Mouse (Mus musculus): ENCODE results near the gene Cyp11a1. TPM values are rescaled to one million over a fixed set of nuclear protein-coding genes. Genes with fewer than 3 reads are reported as not detected.

Gene Cyp11a1
- polyA plus RNA-seq (2015; fragmentation: Nextera tagmentation; extraction: Ambion mirVana): 0.68 and 0.81 TPM in 2 replicates

DNA sequence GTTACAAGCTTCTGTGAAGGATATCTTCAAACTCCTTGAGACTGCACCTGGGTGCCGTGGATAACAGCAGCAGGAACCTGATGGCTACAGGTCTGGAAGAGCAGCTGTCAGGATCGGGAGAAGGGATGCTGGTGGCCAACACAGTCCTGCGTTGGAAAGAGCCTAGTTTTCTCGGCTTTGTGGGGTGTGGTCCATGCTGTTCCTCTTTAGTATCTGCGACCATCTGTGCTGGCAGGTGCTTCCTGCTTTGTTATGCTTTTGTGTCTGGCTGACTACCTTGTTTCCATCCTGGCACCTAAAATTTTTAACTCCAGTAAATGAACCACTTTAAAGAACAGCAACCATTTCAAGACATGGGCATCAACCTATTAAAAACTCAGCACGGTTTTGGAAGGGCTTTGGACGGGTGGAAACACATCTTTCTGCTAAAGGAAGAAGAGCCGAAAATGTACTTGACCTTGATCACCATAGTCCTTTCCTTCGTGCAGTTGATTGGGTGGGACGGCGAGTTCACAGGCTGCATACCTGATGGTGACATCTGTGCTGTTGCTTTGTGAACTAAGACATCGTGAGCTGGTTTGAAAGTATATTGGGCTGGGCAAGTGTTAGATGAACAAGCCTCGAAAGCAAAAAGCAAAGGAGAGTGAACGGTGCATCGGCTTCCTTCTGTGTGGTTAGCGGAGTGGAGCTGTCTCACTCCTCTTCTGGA lies at the start of gene Cyp11a1:
TSS of gene Cyp11a1 (plus strand) at position 659 of the 709 bp plus-strand sequence.
- no peak for ATAC-seq (ENCODE audit: low FRiP score, low read depth)
- no peak within 1 kb of the TSS for H3K27ac ChIP-seq
- 84% methylated on average over 16 of the region's 16 CpGs for WGBS
- no peak within 1 kb of the TSS for H3K4me3 ChIP-seq
- peaks cover 11% of the 10 kb centered on the region for H3K27me3 ChIP-seq
- H3K4me1 ChIP-seq: peaks cover 11% of the 10 kb centered on the region
- no peaks in the 10 kb centered on the region for H3K9me3 ChIP-seq
- H3K4me2 ChIP-seq (replicated peaks): no peak within 1 kb of the TSS
- no peaks in the 10 kb centered on the region for H3K36me3 ChIP-seq
- H3K9ac ChIP-seq: no peak within 1 kb of the TSS

DNA sequence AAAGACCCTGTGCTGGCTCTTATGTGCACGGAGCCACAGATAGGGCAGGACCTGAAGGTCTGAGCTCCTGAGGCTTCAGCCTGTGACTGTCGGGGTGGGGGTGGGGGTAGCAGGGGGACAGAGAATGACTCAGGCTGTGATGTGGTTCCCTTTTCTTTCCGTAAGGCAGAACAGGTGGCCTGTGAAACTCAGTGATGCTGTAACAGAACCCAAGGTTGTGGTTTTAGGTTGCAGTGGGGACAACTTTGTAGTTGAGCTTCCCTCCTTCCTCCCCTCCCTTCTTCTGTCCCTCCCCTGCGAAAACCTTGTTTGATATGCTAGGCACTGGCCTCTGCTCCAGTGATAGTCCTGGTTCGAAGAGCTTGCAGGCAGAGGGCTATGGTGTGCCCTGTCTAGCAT lies 49.4 kb upstream of the Cyp11a1 start:
- Histone ChIP-seq H3K36me3 (no peaks in the 10 kb centered on the region; the same call in 1 of the 2 replicates), H3K4me1 (peaks cover 3% of the 10 kb centered on the region), H3K9me3 (no peaks in the 10 kb centered on the region), H3K9ac (no peak overlapping the region), H3K27me3 (no peaks in the 10 kb centered on the region), H3K4me3 (no peak overlapping the region), H3K4me2 (replicated peaks) (no peak overlapping the region), H3K27ac (no peak overlapping the region)
- 63% methylated on average over 5 of the region's 5 CpGs for WGBS
- no peak for ATAC-seq (ENCODE audit: low FRiP score, low read depth)

DNA sequence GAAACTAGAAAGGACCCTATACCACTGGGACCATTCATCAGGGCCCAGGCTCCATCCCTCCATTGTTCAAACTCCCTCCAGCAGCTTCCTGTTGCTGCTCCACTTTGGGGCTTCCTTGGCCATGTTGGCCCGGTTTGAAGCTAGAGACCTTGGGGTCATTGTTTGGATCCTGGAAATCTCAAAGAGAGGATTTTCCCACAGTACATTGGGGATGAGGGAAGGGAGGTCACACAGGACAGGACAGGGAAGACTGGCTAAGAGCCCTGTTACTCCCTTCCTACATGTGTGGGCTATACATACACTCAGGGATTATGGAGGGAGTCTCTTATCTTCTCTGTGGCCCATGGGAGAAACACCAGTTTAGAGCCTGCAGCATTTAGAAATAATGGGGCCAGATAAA lies 47.6 kb upstream of the Cyp11a1 start:
- 76% methylated on average over 1 of the region's 1 CpGs for WGBS
- Histone ChIP-seq H3K4me1 (no peaks in the 10 kb centered on the region), H3K27ac (no peak overlapping the region), H3K4me2 (replicated peaks) (no peak overlapping the region), H3K36me3 (no peaks in the 10 kb centered on the region; the same call in 1 of the 2 replicates), H3K4me3 (no peak overlapping the region), H3K9me3 (no peaks in the 10 kb centered on the region), H3K9ac (no peak overlapping the region), H3K27me3 (no peaks in the 10 kb centered on the region)
- ATAC-seq (ENCODE audit: low FRiP score, low read depth): no peak

DNA sequence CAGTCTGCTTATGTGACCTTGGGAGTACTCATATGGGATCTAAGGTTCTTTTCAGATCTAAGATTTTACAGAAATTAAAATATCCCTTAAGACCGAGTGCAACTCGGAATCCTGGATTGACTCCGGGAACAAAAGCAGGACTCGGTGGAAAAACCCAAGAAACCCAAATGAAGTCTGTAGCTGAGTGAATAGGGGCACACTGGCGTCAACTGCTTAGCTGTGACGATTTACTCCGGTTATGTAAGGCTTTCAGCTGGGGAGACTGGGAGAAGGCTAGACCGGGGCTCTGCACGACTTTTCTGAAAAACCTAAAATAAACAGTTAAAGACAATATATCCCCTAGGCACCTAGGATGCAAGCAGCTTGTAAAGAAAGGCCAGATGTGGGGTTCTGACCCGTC lies 46.8 kb upstream of the Cyp11a1 start:
- ATAC-seq (ENCODE audit: low FRiP score, low read depth): no peak
- H3K4me1 ChIP-seq: no peaks in the 10 kb centered on the region
- H3K27ac ChIP-seq: no peak overlapping the region
- no peaks in the 10 kb centered on the region for H3K27me3 ChIP-seq
- no peaks in the 10 kb centered on the region; the same call in 1 of the 2 replicates for H3K36me3 ChIP-seq
- H3K4me2 ChIP-seq (replicated peaks): no peak overlapping the region
- H3K9me3 ChIP-seq: no peaks in the 10 kb centered on the region
- no peak overlapping the region for H3K9ac ChIP-seq
- WGBS: 55% methylated on average over 10 of the region's 10 CpGs
- no peak overlapping the region for H3K4me3 ChIP-seq

DNA sequence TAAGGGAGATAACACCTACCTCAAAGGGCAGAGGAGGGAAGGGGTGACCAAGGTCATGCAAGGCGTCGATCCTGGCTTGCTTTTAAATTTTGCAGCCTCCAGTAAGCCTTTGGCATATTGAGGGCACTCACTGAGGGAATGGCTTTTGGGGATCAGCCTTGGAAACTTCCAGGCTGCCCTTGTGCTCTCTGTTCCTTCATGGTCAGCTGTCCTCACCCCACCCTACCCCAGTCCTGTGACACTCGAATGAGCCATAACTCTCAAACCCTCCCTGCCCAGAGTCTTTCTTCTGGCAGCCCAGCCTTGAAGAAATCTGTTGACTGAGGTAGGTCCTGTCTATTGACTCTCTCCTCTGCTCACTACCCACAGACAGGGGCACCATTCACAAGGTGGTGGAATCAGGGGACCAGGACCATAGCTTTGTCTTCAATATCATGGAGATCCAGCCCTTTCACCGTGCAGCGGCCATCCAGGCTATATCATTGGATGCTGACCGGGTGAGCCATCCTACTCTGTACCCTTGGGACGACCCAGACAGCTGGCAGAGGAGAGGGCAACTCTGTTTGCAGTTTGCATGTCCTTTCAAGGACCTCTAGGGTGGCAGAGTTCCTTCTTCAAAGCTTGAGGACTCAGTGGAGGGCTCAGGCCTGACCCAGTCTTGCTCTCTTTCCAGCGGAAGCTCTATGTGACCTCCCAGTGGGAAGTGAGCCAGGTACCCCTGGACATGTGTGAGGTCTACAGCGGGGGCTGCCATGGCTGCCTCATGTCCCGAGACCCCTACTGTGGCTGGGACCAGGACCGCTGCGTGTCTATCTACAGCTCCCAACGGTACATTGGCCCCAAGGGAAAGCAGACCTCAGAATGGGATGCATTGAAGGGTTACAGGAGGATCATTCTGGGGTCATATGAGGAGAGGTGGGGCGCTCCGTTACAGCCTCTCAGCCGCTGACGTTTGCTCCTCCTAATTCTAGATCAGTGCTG lies 46.0 kb upstream of the Cyp11a1 start:
- Histone ChIP-seq H3K4me2 (replicated peaks) (no peak overlapping the region), H3K9me3 (no peaks in the 10 kb centered on the region), H3K4me1 (peaks cover 5% of the 10 kb centered on the region; the same call in 1 of the 2 replicates), H3K27ac (no peak overlapping the region), H3K36me3 (no peaks in the 10 kb centered on the region; the same call in 1 of the 2 replicates), H3K4me3 (no peak overlapping the region), H3K9ac (no peak overlapping the region), H3K27me3 (no peaks in the 10 kb centered on the region)
- 75% methylated on average over 17 of the region's 17 CpGs for WGBS
- ATAC-seq (ENCODE audit: low FRiP score, low read depth): no peak

DNA sequence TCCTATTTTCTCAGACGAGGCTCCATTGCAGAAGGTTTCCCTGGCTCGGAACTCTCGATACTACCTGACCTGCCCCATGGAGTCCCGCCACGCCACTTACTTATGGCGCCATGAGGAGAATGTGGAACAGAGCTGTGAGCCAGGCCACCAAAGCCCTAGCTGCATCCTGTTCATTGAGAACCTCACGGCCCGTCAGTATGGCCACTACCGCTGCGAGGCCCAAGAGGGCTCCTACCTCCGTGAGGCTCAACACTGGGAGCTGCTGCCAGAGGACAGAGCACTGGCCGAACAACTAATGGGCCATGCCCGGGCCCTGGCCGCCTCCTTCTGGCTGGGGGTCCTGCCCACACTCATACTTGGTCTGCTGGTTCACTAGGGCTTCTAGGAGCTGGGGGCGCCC lies 45.0 kb upstream of the Cyp11a1 start:
- no peak for ATAC-seq (ENCODE audit: low FRiP score, low read depth)

DNA sequence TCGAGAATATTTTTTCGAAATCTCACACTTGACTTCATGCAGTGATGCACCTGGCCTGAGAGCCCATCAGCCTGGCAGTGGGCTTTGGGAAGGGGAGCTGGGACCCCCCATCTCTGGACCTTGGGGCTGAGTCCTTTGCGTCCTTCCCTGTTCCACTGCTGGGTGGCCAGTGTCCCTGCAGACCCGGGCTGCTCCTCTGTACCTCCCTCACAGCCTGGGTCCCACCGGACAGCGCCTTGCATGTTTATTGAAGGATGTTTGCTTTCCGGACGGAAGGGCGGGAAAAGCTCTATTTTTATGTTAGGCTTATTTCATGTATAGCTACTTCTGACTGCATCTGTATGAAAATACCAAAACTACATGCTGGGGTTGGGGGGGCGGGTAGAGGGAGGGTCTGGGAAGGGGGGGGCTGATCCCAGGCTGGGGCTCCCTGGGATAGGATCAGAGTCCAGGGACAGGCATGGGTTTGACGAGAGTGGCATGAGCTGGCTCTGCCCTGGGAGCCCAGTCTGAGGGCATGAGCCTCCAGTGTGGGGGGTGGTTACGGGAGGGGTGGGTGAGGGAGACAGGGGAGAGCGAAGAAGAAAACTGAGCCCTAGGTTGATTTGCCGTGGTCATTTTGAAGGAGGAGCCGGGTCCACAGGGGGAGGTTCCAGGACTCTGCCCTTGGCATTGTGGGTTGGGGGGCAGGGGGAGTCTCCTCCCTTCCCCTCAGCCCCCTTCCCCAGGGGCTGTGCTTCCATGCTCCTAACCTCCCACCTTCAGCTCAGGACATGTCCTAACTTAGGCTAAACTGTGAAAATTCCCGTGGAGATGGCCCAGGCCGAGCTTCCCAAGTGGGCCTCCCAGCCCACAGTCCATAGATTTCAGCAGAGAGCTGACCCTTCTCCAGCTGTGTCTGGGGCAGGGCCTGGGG lies 44.1 kb upstream of the Cyp11a1 start:
- H3K4me2 ChIP-seq (replicated peaks): no peak overlapping the region
- H3K27me3 ChIP-seq: no peaks in the 10 kb centered on the region
- ATAC-seq (ENCODE audit: low FRiP score, low read depth): no peak
- no peak overlapping the region for H3K9ac ChIP-seq
- WGBS: 71% methylated on average over 17 of the region's 17 CpGs
- no peaks in the 10 kb centered on the region for H3K9me3 ChIP-seq
- H3K36me3 ChIP-seq: no peaks in the 10 kb centered on the region; the same call in 1 of the 2 replicates
- H3K4me1 ChIP-seq: peaks cover 10% of the 10 kb centered on the region; the same call in 1 of the 2 replicates
- H3K27ac ChIP-seq: no peak overlapping the region; the same call in 1 of the 2 replicates
- no peak overlapping the region for H3K4me3 ChIP-seq

More for the DNA sequence above, 45.0 kb upstream of the Cyp11a1 start:
- H3K4me2 ChIP-seq (replicated peaks): no peak overlapping the region
- H3K9me3 ChIP-seq: no peaks in the 10 kb centered on the region
- no peaks in the 10 kb centered on the region for H3K27me3 ChIP-seq
- H3K27ac ChIP-seq: no peak overlapping the region
- H3K4me3 ChIP-seq: no peak overlapping the region
- H3K36me3 ChIP-seq: no peaks in the 10 kb centered on the region; the same call in 1 of the 2 replicates
- 87% methylated on average over 15 of the region's 15 CpGs for WGBS
- no peak overlapping the region for H3K9ac ChIP-seq
- peaks cover 10% of the 10 kb centered on the region; the same call in 1 of the 2 replicates for H3K4me1 ChIP-seq

DNA sequence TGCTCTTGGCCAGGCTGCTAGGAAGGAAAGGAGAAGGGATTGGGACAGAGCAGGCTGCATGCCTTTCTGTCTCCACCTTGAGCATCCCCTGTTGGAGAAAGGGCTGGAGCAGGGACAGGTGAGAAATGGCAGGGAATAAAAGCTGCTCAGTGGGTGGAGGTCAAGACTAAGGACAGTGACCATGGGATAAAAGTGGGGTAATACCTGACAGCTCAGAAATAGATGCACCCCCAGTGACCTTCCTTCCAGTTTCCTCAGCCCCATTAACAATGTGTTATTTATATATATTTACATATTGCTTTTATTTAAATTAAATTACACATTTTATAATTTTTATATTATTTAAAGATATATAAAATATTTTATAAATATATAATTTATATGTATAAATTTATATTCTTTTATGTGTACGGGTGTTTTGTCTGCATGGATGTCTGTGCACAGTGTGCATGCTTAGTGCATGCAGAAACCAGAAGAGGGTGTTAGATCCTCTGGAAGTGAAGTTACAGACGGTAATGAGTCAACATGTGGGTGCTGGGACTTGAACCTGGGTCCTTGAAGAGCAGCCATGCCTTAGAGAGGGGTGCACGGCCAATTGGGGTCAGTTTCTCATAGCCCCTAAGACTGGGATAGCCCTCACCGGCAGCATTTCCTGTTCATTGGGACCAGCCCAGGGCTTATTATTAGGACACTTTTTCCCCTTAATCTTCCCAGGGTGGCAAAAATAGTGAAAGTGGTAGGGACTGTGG lies 42.8 kb upstream of the Cyp11a1 start:
- ATAC-seq (ENCODE audit: low FRiP score, low read depth): no peak
- no peak overlapping the region for H3K9ac ChIP-seq
- no peaks in the 10 kb centered on the region; the same call in 1 of the 2 replicates for H3K36me3 ChIP-seq
- WGBS: 89% methylated on average over 4 of the region's 4 CpGs
- H3K4me2 ChIP-seq (replicated peaks): no peak overlapping the region
- no peaks in the 10 kb centered on the region for H3K9me3 ChIP-seq
- peaks cover 10% of the 10 kb centered on the region; the same call in 1 of the 2 replicates for H3K4me1 ChIP-seq
- no peak overlapping the region for H3K4me3 ChIP-seq
- no peak overlapping the region for H3K27ac ChIP-seq
- H3K27me3 ChIP-seq: no peaks in the 10 kb centered on the region

DNA sequence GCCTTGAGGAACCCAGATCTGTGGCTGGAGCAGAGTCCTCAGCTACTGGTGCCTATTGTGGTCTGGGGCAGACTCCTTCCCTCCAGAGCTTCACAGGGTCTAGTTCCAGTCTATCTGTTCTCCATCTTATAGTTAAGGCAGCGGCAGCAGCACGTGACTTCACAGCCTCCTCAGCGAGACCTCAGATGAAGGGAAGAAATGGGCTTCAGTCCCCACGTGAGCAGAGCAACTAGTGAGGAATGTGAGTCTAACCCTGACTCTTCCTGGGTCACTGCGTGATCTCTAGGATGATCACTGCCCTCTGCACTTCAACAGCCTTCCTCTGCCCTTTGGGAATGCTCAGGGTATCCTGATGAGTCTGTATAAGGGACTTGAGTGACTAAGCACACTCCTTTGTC lies 42.2 kb upstream of the Cyp11a1 start:
- H3K27ac ChIP-seq: no peak overlapping the region
- no peak for ATAC-seq (ENCODE audit: low FRiP score, low read depth)
- H3K4me1 ChIP-seq: peaks cover 10% of the 10 kb centered on the region; the same call in 1 of the 2 replicates
- H3K9me3 ChIP-seq: no peaks in the 10 kb centered on the region
- H3K9ac ChIP-seq: no peak overlapping the region
- H3K4me3 ChIP-seq: no peak overlapping the region
- H3K27me3 ChIP-seq: no peaks in the 10 kb centered on the region
- no peak overlapping the region for H3K4me2 ChIP-seq (replicated peaks)
- WGBS: 81% methylated on average over 5 of the region's 5 CpGs
- no peaks in the 10 kb centered on the region; the same call in 1 of the 2 replicates for H3K36me3 ChIP-seq

DNA sequence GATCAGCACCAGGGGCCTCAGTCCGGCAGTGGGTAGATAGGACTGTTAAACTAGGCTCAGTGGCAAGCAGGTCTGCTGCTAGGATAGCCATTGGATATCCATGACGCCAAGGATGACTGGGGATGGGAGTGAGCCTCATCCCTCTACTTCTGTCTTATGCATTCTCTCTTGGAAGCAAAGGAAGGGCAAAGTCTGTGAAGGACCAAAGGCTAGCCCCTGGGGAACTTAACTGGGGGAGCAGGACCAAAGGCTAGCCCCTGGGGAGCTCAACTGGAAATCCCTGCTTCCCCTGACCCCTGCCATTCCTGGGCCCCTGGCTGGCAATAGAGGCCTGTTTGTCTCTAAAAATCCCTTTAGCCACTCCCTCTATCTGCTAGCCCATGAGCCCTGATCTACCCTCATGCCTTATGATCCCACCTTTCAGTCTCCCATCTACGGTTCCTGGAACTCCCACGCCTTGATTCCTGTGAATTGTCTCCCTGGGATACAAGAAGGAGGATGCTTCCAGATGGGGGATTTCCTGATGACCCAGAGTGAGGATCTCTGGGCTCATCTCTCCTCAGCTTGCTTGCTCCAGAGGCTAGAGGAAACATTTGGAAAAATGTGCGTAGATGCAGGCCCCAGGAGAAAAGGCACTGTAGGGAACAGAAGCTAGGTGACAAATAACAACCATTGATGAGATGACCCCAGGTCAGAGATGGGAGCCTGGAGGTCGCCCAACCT lies 41.5 kb upstream of the Cyp11a1 start:
- no peak for ATAC-seq (ENCODE audit: low FRiP score, low read depth)
- no peaks in the 10 kb centered on the region for H3K9me3 ChIP-seq
- no peak overlapping the region for H3K4me3 ChIP-seq
- no peak overlapping the region for H3K4me2 ChIP-seq (replicated peaks)
- no peaks in the 10 kb centered on the region for H3K27me3 ChIP-seq
- H3K36me3 ChIP-seq: no peaks in the 10 kb centered on the region; the same call in 1 of the 2 replicates
- WGBS: 77% methylated on average over 6 of the region's 6 CpGs
- no peak overlapping the region for H3K9ac ChIP-seq
- no peak overlapping the region for H3K27ac ChIP-seq
- peaks cover 11% of the 10 kb centered on the region; the same call in 1 of the 2 replicates for H3K4me1 ChIP-seq

Data from limb, embryonic 13.5 days (tissue).